Mouse (Mus musculus) heart, embryonic 11.5 days (tissue): ENCODE measurements around the gene Rtkn. TPM values are rescaled to one million over a fixed set of nuclear protein-coding genes. Genes with fewer than 3 reads are reported as not detected.
"Not testable (repeated sequence)": the region's sequence is repeated elsewhere in the genome, so short reads cannot be mapped to it uniquely, and the experiment has no call there.

Experiments
- ATAC-seq: fragments of 200-750 bp; cut with Nextera tagmentation; replicated peaks from 2 replicates; pipeline ENCODE4 v1.8.0; 2017; ENCODE audit warnings: moderate library complexity; ENCODE audit not compliant: insufficient number of reproducible peaks, low FRiP score, low TSS enrichment
- H3K27ac ChIP-seq: fragments of 300-500 bp; sonication (generic); 2 replicates; pipeline ENCODE4 v1.5.1; 2014; ENCODE audit warnings: mild to moderate bottlenecking, low read depth, low read length
- H3K27me3 ChIP-seq: fragments of 300-500 bp; sonication (generic); 2 replicates; pipeline ENCODE4 v1.6.1; 2014; ENCODE audit warnings: mild to moderate bottlenecking, low read length, mixed read lengths; ENCODE audit not compliant: control insufficient read depth, insufficient read depth
- H3K36me3 ChIP-seq: fragments of 300-500 bp; sonication (generic); 2 replicates; pipeline ENCODE4 v1.6.1; 2014; ENCODE audit warnings: mild to moderate bottlenecking, low read length, moderate library complexity, mixed read lengths; ENCODE audit not compliant: control insufficient read depth, insufficient read depth
- H3K4me1 ChIP-seq: fragments of 300-500 bp; sonication (generic); 2 replicates; pipeline ENCODE4 v1.6.1; 2014; ENCODE audit warnings: low read length; ENCODE audit not compliant: control insufficient read depth, insufficient read depth
- H3K4me2 ChIP-seq: fragments of 300-500 bp; sonication (generic); 2 replicates; pipeline ENCODE4 v1.6.1; 2014; ENCODE audit warnings: mild to moderate bottlenecking, moderate library complexity
- H3K4me3 ChIP-seq: fragments of 300-500 bp; sonication (generic); 2 replicates; pipeline ENCODE4 v1.5.1; 2014; ENCODE audit warnings: low read depth, low read length
- H3K9ac ChIP-seq: fragments of 300-500 bp; sonication (generic); 2 replicates; pipeline ENCODE4 v1.6.1; 2014; ENCODE audit warnings: mild to moderate bottlenecking, low read depth, low read length, moderate library complexity
- H3K9me3 ChIP-seq: fragments of 300-500 bp; sonication (generic); replicated peaks from 2 replicates; pipeline ENCODE4 v1.6.1; 2016; ENCODE audit warnings: low read length; ENCODE audit not compliant: control insufficient read depth
- WGBS: fragments of 180-500 bp; shearing (Covaris S2); extraction: QIAGEN DNeasy Blood & Tissue Kit; methylation state at CpG from one replicate; pipeline ENCODE4 v1.1.7; 2014; ENCODE audit not compliant: insufficient replicate concordance; 5-methylcytosine and 5-hydroxymethylcytosine counted together
- polyA plus RNA-seq: library from polyadenylated mRNA; unstranded; fragments of >200 nt; fragmentation: Nextera tagmentation; extraction: Ambion mirVana; gene quantifications from 2 replicates; pipeline ENCODE4 v1.2.1, GENCODE M21; 2014

The Rtkn gene
- polyA plus RNA-seq, 1 experiment from 2014 or later, result 10.8 TPM

DNA sequence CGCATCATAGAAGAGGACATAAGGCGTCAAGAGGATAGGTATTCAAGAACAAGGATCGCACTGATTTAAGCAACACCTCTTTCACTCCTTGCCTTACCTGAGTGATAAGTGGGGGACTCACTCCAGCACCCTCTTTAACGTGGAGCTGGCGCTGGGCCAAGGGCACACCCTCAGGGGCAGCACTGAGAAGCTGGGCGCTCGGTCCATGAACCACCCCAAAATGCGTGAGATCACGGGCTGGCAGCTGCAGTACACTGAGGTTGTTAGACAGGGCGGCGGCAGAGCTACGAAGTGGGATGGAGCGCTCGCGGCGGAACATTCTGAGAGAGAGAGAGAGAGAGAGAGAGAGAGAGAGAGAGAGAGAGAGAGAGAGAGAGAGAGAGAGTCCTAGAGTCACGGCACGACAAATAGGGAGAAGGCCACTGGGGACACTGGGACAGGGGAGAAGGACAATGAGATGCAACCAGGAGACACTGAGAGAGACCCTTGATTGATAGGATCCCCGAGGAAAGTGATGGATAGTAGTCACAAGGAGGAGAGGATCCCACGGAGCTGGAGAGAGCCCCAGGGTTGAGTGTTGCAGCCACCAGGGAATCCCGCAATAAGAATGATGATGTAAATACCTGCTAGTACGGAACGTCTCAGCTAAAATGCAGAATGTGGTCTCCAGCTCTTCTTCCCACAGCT is 20.4 kb downstream of the Rtkn start:
- Histone ChIP-seq H3K4me2 (peak overlapping the region; percentile 87), H3K4me3 (peak overlapping the region; percentile 58), H3K4me1 (peaks cover 10% of the 10 kb centered on the region), H3K9me3 (no peaks in the 10 kb centered on the region), H3K27ac (no peak overlapping the region), H3K36me3 (peaks cover 6% of the 10 kb centered on the region; the same call in 1 of the 2 replicates), H3K27me3 (peaks cover 12% of the 10 kb centered on the region), H3K9ac (peak overlapping the region; percentile 59)
- no peak for ATAC-seq
- 8% methylated on average over 23 of the region's 23 CpGs for WGBS

DNA sequence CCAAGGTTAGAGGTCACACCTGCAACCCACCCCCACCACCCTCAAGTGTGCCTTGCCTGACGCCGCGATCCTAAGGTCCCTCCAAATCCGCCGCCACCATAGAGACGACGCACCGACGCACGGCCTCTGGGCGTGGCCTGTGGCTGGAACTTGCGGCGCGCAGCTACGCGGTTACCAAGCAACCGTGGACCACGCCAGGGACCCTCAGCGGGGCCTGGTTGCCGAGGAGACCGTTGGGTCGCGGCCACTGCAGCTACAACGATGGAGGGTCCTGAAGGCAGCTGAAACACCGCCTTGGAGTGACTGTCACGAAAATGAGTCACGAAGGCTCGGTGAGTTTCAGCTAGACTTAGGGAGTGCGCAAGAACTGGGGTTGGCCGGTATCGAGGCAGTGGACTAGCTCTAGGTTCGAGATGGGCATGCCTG is 21.0 kb downstream of the Rtkn start, which contains the start of the genes Wdr54 and 1700003E16Rik:
TSS of gene Wdr54 (minus strand) at position 139 of the 426 bp plus-strand sequence.
TSS of gene 1700003E16Rik (plus strand) at position 146 of the 426 bp plus-strand sequence.
- ATAC-seq, result peak; percentile 73
- Histone ChIP-seq H3K9ac (peak within 1 kb of the TSS; percentile 59), H3K27me3 (peaks cover 17% of the 10 kb centered on the region), H3K4me3 (peak within 1 kb of the TSS; percentile 58), H3K9me3 (no peaks in the 10 kb centered on the region), H3K27ac (no peak within 1 kb of the TSS), H3K4me1 (peaks cover 5% of the 10 kb centered on the region), H3K36me3 (peaks cover 6% of the 10 kb centered on the region; the same call in 1 of the 2 replicates), H3K4me2 (peak within 1 kb of the TSS; percentile 87)
- WGBS, result 2% methylated on average over 32 of the region's 32 CpGs

DNA sequence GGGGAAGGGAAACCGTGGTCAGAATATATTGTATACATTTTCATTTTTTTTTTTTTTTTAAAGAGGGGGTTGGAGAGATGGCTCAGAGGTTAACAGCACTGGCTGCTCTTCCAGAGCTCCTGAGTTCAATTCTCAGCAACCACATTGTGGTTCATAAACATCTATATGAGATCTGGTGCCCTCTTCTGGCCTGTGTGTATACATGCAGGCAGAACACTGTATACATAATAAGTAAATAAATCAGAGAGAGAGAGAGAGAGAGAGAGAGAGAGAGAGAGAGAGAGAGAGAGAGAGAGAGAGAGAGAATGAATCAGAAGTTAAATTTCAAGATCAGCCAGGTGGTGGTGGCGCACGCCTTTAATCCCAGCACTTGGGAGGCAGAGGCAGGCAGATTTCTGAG is 24.2 kb downstream of the Rtkn start:
- not testable (repeated sequence) for H3K4me2 ChIP-seq, H3K9ac ChIP-seq, H3K4me3 ChIP-seq, H3K9me3 ChIP-seq, H3K36me3 ChIP-seq, ATAC-seq, H3K27ac ChIP-seq
- H3K27me3 ChIP-seq, result peaks cover 33% of the 10 kb centered on the region
- 37% methylated on average over 3 of the region's 3 CpGs for WGBS
- H3K4me1 ChIP-seq, result peaks cover 14% of the 10 kb centered on the region

DNA sequence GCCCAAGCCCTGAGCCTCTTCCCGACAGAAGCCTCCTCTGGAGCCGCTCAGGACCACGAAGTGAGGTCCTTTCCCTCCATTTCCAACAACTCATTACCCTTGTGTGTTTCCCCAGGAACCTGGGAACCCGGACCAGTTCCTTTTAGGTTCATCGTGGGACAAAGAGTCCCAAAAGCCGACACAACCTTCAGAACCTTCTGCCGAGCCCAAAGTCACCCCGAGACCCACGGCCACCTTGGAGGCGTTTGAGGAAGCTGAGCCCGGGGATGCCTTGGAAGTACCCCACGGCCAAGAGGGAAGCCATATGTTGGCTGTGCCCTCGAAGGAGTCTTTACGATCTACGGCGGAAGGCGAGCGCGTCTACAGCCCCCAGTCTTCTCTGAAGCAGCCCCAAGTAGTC is 26.2 kb downstream of the Rtkn start:
- WGBS, result 5% methylated on average over 19 of the region's 19 CpGs
- no peaks in the 10 kb centered on the region for H3K9me3 ChIP-seq
- no peaks in the 10 kb centered on the region for H3K36me3 ChIP-seq
- H3K4me2 ChIP-seq, result peak overlapping the region; percentile 76
- peaks cover 15% of the 10 kb centered on the region for H3K4me1 ChIP-seq
- H3K4me3 ChIP-seq, result peak overlapping the region; percentile 43
- H3K9ac ChIP-seq, result no peak overlapping the region; the same call in 1 of the 2 replicates
- ATAC-seq, result no peak
- no peak overlapping the region for H3K27ac ChIP-seq
- H3K27me3 ChIP-seq, result peaks cover 29% of the 10 kb centered on the region

DNA sequence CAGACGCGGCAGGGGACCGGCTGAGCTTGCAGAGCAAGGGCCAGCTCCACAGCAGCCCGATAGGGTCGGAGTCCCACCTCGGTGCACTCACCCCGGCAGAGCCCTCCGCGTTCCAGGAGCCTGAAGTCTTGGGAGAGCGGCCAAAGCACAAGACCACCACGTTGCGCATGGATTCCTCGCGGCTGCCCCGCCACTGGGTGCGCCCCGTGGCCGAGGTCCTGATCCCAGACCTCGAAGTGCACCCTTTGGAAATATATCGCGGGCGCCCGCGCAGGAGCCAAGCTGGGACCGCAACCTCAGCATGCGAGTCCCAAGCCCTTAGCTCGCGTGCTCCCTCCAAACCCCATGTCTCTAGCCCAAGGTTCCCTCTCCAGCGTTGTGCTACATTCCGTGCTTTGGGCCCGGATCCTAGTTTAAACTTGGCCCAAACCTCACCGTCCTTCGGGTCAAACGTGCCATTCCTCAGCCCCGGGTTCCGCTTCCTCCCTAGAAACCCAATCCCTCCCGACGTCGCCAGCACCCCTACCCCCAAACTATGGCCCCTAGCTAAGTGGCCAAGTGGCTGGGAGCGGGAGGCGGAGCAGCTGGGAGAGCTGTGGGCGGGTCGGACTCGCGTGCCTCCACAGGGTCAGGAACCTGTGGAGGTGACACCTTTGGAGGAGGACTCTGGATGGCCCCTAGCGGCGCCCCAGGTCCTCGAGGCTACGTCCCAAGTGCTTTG is 26.8 kb downstream of the Rtkn start:
- Histone ChIP-seq H3K9ac (peak overlapping the region; percentile 58), H3K27ac (no peak overlapping the region)
- under 1% methylated on average over 49 of the region's 49 CpGs for WGBS

DNA sequence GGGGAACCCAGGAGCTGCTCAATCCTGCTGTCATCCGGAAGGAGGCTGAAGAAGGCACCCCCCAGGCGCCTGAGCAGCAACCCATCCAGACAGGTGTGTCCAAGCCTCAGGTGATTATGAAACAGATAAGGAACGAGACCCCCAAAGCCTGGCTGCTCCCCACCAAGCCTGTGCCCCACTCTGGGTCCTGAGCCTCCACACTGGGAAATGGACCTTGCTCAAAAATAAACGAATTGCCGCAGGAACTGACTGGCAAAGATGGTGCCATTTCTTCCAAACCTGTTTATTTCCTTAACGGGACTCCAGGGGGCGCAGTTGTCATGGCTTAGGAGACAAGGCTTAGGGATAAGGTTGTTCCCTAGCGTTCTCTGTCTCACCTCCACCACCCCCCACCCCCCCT is 27.4 kb downstream of the Rtkn start:
- peak overlapping the region; percentile 76 for H3K4me2 ChIP-seq
- under 1% methylated on average over 8 of the region's 8 CpGs for WGBS
- H3K27me3 ChIP-seq, result peaks cover 29% of the 10 kb centered on the region
- H3K36me3 ChIP-seq, result no peaks in the 10 kb centered on the region
- ATAC-seq, result no peak
- H3K9me3 ChIP-seq, result no peaks in the 10 kb centered on the region
- H3K4me3 ChIP-seq, result peak overlapping the region; percentile 43
- H3K27ac ChIP-seq, result no peak overlapping the region
- peak overlapping the region; percentile 58; the same call in 1 of the 2 replicates for H3K9ac ChIP-seq
- H3K4me1 ChIP-seq, result peaks cover 20% of the 10 kb centered on the region

More for the DNA sequence above, 26.8 kb downstream of the Rtkn start:
- ATAC-seq, result no peak
- Histone ChIP-seq H3K27me3 (peaks cover 29% of the 10 kb centered on the region), H3K4me1 (peaks cover 20% of the 10 kb centered on the region), H3K9me3 (no peaks in the 10 kb centered on the region), H3K4me3 (peak overlapping the region; percentile 43), H3K36me3 (no peaks in the 10 kb centered on the region), H3K4me2 (peak overlapping the region; percentile 76)

DNA sequence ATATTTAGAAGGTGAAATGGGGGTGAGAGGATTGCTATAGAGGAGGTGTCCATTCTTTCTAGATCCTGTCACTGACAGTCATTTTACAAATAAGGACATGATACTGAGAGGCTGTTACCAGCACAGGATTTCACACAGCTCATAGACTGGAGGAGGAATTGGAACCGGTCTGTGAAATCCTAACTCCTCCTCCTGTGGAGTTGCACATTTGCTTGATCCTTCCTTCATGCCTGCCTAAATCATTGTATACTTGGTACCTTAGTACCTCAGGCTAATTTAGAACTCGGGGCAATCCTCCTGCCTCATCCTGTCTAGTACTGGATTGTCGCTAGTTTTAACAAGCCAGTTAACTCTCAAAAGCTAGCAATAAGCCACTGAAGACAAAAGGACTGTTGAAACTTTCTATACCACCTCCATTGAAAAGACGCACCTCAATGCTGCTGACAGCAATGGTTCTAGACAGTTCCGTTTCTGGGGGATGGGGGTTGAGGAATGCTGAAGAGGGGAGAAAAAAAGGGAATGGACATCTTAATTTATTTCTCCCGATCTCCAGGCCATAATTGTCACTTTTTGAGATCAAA is 29.9 kb downstream of the Rtkn start:
- Histone ChIP-seq H3K4me2 (peak overlapping the region; percentile 71), H3K27ac (no peak overlapping the region), H3K9me3 (no peaks in the 10 kb centered on the region), H3K9ac (peak overlapping the region; percentile 91), H3K4me1 (peaks cover 20% of the 10 kb centered on the region), H3K4me3 (peak overlapping the region; percentile 90), H3K27me3 (peaks cover 27% of the 10 kb centered on the region), H3K36me3 (no peaks in the 10 kb centered on the region)
- no peak for ATAC-seq
- 7% methylated on average over 6 of the region's 6 CpGs for WGBS

DNA sequence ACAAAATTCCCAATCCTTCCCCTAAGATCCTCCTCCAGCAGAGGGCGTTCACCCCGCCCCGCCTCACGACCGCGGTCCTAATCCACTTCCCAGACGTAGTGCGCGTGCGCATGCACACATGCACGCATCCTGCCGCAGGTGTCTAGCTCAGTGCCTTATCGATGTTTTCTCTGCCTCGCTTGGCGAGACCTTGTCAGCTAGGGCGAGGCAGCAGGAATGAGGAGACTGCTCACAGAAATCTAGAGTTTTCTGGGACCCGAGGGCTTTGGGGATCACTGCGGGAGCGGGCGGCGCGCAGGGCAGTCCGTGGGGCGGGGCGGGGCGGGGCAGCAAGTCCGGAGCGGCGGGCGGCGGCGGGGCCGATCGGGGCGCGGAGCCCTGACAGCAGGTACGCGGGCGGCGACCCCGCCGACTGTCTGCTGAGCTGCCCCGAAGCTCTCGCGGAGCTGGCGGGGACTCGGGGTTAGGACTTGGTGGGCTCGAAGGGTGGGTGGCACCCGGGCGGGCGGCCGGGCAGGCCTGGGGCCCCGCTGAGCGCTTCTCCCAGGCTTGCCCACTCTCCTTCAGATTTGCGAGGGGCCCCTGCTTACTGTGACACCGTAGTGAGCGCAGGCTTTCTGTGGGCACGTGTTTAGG is 30.5 kb downstream of the Rtkn start, which contains the start of gene Dctn1:
TSS of gene Dctn1 (plus strand) at position 314 of the 636 bp plus-strand sequence.
- Histone ChIP-seq H3K4me2 (peak within 1 kb of the TSS; percentile 71), H3K4me1 (peaks cover 20% of the 10 kb centered on the region)
- under 1% methylated on average over 55 of the region's 58 CpGs for WGBS

More for the DNA sequence above, 30.5 kb downstream of the Rtkn start, which contains the start of gene Dctn1:
- H3K27ac ChIP-seq, result peak within 1 kb of the TSS; percentile 86
- H3K36me3 ChIP-seq, result no peaks in the 10 kb centered on the region
- H3K9me3 ChIP-seq, result no peaks in the 10 kb centered on the region
- H3K4me3 ChIP-seq, result peak within 1 kb of the TSS; percentile 90
- peak within 1 kb of the TSS; percentile 91 for H3K9ac ChIP-seq
- ATAC-seq, result peak; percentile 81
- H3K27me3 ChIP-seq, result peaks cover 21% of the 10 kb centered on the region
